Mouse (Mus musculus) gastrocnemius, postnatal 4 days (tissue): Measurements from ENCODE around the gene Bcar3. TPM values are rescaled to one million over a fixed set of nuclear protein-coding genes. Genes with fewer than 3 reads are reported as not detected.

Experiments
- DNase-seq, 2 experiments: peaks; one replicate each; pipeline ENCODE4 v3.0.0; 2021 to 2022; ENCODE audit warnings: low spot score in 2 of 2, mixed read lengths in 2 of 2
- total RNA-seq, 2 experiments: library from RNA; stranded (reverse); gene quantifications; 2 replicates each; pipeline ENCODE4 v1.2.3; 2021

Bcar3 gene
- total RNA-seq, 2 experiments from 2014 or later = 23.9 to 29.4 TPM

DNA sequence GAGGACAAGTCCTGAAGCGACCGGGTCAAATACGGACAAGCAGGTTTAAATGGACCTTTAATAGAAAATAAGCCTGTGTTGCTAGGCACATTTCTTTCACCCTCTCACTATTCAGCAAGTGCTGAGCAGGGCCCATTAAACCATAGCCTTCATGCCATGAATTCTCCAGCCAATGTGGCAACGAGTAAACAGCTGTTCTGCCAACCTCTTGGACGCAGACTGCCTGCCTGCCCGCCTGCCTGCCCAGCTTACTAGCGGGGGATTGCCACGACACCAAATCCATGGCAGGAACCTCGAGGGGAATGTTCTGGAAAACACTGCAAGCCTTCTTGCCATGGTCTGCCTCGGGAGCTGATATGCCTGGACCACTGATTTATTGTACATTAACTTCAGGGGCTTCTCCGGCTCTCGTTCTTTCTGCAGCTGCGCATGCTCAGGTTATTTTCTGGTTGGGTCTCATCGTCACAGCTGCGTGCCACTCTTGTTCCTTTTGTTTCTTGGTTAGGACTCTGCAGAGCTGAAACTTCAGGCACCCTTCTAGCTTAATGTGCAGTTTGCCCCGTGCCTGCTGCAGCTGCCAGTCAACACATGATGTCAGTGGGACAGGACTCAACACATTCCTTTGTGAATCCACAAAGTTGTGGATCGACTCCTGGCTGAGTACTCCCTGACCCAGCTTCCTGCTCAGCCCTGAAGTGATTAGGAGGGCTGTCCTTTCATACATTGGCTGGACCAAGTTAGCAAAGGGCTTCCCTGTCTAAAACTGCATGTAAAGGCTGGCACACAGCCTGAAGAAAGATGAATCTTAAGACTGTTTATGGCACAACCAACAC lies 120.0 kb downstream of the Bcar3 start:
- peak in 1 of 2 experiments; percentile 44 for DNase-seq

DNA sequence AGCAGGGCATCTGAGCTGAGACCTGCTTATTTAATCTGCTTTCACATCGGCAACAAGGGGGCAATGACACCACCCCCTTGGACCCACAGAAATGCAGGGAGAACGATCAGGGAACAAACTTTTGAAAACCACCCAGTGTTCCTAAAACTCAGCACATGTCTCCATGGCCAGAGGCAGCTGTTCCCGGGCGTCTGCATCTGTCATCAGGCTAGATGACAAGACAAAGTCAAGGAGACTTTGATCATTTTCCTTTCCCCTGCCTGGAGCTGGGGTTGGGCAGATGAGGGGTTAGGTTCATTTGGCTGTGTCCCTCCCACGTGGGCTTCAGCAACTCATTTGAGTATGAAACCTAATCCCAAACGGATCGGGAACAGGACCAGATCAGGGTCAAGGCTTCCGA lies 120.9 kb downstream of the Bcar3 start:
- no peak for DNase-seq

GRCm38 (mm10) chr3:122417466-122417865 lies 123.5 kb downstream of the Bcar3 start:
- no peak for DNase-seq

DNA sequence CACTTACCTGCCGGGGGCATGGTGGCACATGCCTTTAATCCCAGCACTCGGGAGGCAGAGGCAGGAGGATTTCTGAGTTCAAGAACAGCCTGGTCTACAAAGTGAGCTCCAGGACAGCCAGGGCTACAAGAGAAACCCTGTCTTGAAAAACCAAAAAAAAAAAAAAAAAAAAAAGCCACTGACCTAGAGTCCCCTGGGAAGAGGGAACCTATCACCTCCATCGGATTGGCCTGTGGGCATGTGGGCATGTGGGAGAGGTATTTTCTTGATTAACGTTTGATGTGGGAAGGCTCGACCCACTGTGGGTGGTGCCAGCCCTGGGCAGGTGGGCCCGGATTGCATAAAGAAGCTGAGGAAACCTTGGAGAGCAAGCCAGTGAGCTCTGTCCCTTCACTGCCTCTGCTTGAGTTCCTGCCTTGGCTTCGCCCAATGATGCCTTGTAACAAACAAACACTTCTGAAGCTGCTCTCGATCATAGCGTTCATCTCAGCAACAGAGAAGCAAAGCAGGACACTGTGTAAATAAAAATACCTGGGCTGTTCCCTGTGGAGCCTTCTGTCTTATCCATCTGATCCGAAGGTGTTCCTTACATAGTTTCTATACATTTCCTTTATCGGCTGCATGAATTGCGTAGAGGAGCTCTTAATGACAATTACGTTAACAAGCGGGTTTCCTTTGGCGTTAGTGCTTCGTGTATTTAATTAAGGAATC lies 124.8 kb downstream of the Bcar3 start:
- DNase-seq = no peak

DNA sequence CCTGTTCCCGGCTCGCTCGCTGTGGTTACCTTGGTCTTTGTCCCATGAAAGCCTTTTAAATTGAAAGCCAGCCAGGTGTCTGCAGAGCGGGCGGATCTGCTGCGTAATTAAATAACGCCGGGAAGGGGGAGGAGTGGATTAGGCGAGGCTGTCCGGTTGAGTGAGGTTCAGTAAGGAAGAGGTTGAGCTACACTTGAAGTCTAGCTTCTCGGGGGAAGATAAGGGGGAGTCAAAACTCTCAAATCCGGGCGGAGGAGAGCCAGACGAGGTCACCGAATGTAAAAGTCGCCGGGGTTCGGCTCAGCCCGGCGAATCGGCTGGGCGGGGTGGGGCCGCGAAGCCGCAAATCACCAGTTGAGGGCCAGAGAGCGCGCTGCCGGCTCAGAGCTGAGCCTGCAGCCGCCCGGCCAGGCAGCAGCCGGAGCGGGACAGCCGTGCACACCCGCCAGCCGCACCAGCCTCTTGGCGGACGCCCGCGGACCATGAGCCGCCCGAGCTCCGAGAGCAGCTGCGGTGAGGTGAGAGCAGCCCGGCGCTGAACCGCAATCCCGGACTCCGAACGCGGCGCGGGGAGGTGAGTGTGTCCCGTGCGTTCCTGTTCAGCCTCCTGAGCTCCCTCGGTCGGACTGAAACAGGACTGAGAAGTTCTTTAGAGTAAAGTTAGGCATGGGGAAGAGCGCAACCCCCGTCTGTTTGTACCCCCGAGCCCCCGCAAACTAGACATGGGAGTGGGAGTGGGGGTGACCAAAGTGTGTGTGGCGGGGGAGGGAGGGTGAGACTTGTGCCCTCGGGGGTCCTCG lies 125.9 kb downstream of the Bcar3 start:
- peak; percentile 65 to 80 for DNase-seq

- peak in 1 of 2 experiments; percentile 45 for DNase-seq
These were observed 126.5 kb downstream of the Bcar3 start for GRCm38 (mm10) chr3:122420410-122420774.

DNA sequence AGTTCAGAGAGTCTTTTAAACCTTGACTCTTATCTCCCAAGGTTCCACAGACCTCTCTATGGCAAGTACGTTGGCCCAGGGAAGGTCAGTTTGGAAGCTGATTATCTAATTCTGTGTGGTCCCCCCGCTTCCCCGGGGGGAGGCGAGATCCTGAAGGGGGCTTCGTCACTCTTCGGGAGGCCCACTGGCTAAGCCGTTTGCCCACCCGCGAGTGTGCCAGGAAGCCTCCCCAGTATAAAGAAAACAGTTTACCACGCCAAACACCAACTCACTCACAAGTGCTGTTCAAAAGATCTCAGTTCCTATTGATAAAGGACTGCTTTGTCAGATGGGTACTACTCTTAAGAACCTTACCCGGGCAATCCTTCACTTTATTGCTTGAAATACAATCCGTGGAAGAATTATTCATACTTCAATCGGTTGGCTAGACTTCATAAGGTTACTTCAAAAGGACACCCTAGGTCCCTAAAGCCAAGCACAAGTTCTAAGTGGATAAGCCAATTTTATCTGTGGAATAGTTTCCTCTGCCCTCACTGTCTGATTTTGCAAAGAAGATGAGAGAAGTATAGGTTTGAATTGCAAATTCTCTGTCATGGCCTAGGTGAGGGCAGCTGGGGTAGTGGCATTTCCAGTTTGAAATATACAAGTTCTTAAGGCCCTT lies 127.2 kb downstream of the Bcar3 start:
- no peak for DNase-seq

GRCm38 (mm10) chr3:122421802-122422201 lies 127.9 kb downstream of the Bcar3 start:
- no peak for DNase-seq

DNA sequence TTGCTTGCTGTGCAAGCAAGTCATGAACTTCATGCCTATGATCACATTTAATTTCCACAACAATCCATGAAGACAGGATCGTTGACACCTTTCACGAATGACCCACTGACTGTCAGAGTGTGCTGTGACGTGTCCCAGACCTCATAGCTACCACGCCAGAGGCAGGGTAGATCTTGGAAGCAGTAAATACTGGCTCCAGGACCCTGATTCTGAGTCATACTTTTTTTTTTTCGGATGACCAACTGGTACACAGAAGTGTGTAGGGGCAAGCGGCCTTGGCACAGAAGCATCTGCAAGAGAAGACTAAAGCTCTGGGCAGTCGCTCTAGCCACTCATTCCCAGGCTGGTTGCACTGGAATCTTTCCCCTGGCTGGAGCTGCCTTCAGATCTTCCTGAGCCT lies 128.3 kb downstream of the Bcar3 start:
- DNase-seq = no peak

- no peak for DNase-seq
These were observed 129.7 kb downstream of the Bcar3 start for GRCm38 (mm10) chr3:122423643-122424042.

- no peak for DNase-seq
These were observed 134.4 kb downstream of the Bcar3 start for GRCm38 (mm10) chr3:122428325-122428821.

GRCm38 (mm10) chr3:122430780-122431497 lies 137.0 kb downstream of the Bcar3 start:
- DNase-seq = peak in 1 of 2 experiments; percentile 27

DNA sequence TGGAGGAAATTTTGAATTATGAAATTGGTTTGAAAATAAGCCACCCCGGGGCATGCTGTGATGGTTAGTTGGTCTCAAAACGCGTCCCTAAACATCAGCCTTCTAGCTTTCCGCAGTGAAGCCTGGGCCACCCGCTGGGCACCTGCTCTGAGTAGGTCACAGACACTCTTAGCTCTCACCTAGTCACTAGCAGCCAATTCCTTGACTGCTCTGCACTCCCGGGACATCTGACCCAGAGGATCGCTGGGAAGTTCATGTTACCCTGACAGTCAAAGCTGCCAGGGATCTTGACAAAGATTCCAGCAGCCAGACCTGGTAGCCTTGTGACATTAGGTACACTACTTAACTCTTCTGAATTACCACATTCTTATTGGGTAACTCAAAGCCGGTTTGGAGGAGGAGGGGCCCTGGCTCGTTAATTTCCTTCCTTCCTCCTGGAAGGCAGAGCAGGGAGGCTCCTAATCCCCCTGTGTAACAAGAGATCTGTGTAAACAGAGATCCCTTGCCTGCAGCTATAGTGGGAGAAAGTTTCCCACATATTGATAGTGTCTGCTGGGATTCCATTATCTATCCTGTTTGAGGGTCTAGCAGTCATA lies 139.0 kb downstream of the Bcar3 start:
- DNase-seq = no peak

DNA sequence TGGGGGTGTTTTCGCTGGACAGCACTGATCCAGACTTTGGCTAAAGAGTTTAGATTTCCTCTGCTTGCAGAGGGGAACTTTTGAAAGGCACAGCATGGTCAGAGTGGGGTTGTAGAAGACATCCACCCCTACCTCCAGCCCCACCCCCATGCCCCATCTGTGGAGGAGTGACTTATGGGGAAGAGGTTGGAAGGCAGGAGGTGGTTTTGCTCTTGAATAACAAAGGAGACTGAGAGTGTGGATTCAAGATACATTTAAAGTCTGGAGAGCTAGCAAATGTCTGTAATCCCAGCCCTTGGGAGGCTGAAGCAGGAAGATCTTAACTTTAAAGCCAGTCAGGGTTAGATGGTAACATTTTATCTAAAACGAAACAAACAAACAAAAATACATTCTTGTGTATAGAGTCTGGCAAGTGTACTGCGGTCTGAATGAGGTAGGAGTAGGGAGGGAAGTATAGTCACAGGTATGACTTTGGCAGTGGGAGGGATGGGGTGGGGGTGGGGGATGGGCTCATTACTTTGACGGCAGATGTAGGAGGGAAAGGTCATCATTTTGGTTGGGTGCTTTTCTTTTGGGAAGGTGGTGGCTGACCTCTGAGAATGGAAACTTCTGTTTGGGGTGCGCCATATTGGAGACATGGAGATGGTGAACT lies 140.2 kb downstream of the Bcar3 start:
- no peak for DNase-seq

DNA sequence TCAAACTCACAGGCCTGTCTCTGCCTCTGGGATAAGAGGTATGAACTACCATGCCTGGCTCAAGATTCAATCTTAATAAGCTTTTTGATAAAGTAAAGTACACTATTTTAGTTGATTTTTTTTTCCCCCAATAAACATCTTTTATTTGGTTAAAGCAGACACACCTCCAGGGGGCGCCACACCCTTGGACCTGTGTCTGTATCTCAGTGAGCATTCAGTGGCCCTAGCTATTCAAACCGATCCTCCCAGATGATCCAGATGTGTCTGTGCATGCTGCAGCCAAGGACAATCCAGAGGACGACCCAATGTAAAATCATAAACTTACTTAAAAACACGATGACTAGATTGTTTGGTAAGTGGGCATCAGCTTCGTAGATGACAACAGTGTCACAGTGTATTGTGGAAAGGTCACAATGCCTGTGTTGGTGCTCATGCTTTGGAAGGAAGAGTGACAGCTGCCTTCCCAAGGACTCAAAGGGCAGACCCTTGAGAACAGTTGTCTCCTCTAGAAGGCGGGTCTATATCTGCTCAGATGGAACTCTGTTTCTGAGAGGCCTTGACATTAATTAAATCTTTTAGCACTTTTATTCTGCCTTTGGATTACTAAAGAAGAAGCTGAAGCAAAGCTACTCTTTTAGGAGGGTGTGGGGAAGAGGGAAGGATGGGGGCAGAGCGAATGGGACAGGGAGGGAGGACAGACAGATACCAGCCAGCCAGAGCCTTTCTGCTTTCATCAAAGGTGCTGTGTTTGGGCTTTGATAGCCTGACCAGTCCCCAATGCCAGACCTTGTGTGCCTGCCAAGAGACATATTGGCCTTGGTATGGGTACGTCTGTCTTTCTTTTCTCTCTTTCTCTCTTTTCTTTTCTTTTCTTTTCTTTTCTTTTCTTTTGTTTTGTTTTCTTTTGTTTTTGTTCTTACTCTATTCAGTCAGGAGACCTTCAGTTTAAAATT lies 141.3 kb downstream of the Bcar3 start:
- DNase-seq = no peak

GRCm38 (mm10) chr3:122438143-122438825 lies 144.3 kb downstream of the Bcar3 start:
- DNase-seq = no peak

GRCm38 (mm10) chr3:122445696-122446095 lies 151.8 kb downstream of the Bcar3 start:
- DNase-seq = no peak

GRCm38 (mm10) chr3:122446678-122447077 lies 152.7 kb downstream of the Bcar3 start:
- DNase-seq = no peak
